Mouse (Mus musculus): ENCODE measurements around the gene 4930519P11Rik. TPM values are rescaled to one million over a fixed set of nuclear protein-coding genes. Genes with fewer than 3 reads are reported as not detected.
A peak's percentile ranks its signal among the peaks of the same experiment; 100 is the strongest.

Gene 4930519P11Rik
- total RNA-seq, 2 experiments from 2014 or later = not detected

- intact Hi-C loops (cut with DNase I) = no loop called here
- DNase-seq (ENCODE audit: low spot score in 2 of 2) = no peak
Measured at GRCm38 (mm10) chr2:154593025-154593424, 20.2 kb downstream of the 4930519P11Rik start.

GRCm38 (mm10) chr2:154591239-154591638 lies 22.0 kb downstream of the 4930519P11Rik start:
- no peak for DNase-seq (ENCODE audit: low spot score in 2 of 2)
- intact Hi-C loops (cut with DNase I) = no loop called here

- no peak for DNase-seq (ENCODE audit: low spot score in 2 of 2)
Measured at GRCm38 (mm10) chr2:154589051-154589450, 24.2 kb downstream of the 4930519P11Rik start.

GRCm38 (mm10) chr2:154586405-154586804 lies 26.8 kb downstream of the 4930519P11Rik start:
- intact Hi-C loops (cut with DNase I) = no loop called here
- peak in 1 of 2 experiments; percentile 50 for DNase-seq (ENCODE audit: low spot score in 2 of 2)

More at GRCm38 (mm10) chr2:154589051-154589450, 24.2 kb downstream of the 4930519P11Rik start:
- intact Hi-C loops (cut with DNase I) = no loop called here

- DNase-seq (ENCODE audit: low spot score in 2 of 2) = no peak
- intact Hi-C loops (cut with DNase I) = loop anchor here (2.0 kb wide), 1 partner anchor 30 kb away; no protein-coding TSS in a partner anchor
Measured at GRCm38 (mm10) chr2:154584931-154585601, 28.2 kb downstream of the 4930519P11Rik start.

- DNase-seq (ENCODE audit: low spot score in 2 of 2) = peak; percentile 92 to 94
- intact Hi-C loops (cut with DNase I) = loop anchor here (2.0 kb wide), 1 partner anchor 29 kb away; no protein-coding TSS in a partner anchor
Measured at GRCm38 (mm10) chr2:154583906-154584872, 29.0 kb downstream of the 4930519P11Rik start.

- DNase-seq (ENCODE audit: low spot score in 2 of 2) = no peak
- intact Hi-C loops (cut with DNase I) = no loop called here
Measured at GRCm38 (mm10) chr2:154581421-154581820, 31.8 kb downstream of the 4930519P11Rik start.

GRCm38 (mm10) chr2:154580586-154580985 lies 32.7 kb downstream of the 4930519P11Rik start:
- no peak for DNase-seq (ENCODE audit: low spot score in 2 of 2)
- intact Hi-C loops (cut with DNase I) = no loop called here

- DNase-seq (ENCODE audit: low spot score in 2 of 2) = no peak
- intact Hi-C loops (cut with DNase I) = no loop called here
Measured at GRCm38 (mm10) chr2:154577744-154578067, 35.5 kb downstream of the 4930519P11Rik start.

- DNase-seq (ENCODE audit: low spot score in 2 of 2) = no peak
- intact Hi-C loops (cut with DNase I) = no loop called here
Measured at GRCm38 (mm10) chr2:154576876-154577743, 36.1 kb downstream of the 4930519P11Rik start.

GRCm38 (mm10) chr2:154574271-154574670 lies 39.0 kb downstream of the 4930519P11Rik start:
- intact Hi-C loops (cut with DNase I) = no loop called here
- no peak for DNase-seq (ENCODE audit: low spot score in 2 of 2)

- no peak for DNase-seq (ENCODE audit: low spot score in 2 of 2)
- intact Hi-C loops (cut with DNase I) = no loop called here
Measured at GRCm38 (mm10) chr2:154572996-154573395, 40.2 kb downstream of the 4930519P11Rik start.

GRCm38 (mm10) chr2:154571976-154572375 lies 41.3 kb downstream of the 4930519P11Rik start:
- intact Hi-C loops (cut with DNase I) = no loop called here
- no peak for DNase-seq (ENCODE audit: low spot score in 2 of 2)

GRCm38 (mm10) chr2:154571266-154571665 lies 42.0 kb downstream of the 4930519P11Rik start:
- no peak for DNase-seq (ENCODE audit: low spot score in 2 of 2)
- intact Hi-C loops (cut with DNase I) = no loop called here

- DNase-seq (ENCODE audit: low spot score in 2 of 2) = no peak
- intact Hi-C loops (cut with DNase I) = no loop called here
Measured at GRCm38 (mm10) chr2:154570666-154571065, 42.6 kb downstream of the 4930519P11Rik start.

- intact Hi-C loops (cut with DNase I) = no loop called here
- DNase-seq (ENCODE audit: low spot score in 2 of 2) = peak; percentile 93 to 95
Measured at GRCm38 (mm10) chr2:154569836-154570286, 43.4 kb downstream of the 4930519P11Rik start, which contains the start of gene E2f1. Gene E2f1 (minus strand): TSS chr2:154569892.

- DNase-seq (ENCODE audit: low spot score in 2 of 2) = peak; percentile 55 to 66
- intact Hi-C loops (cut with DNase I) = no loop called here
Measured at GRCm38 (mm10) chr2:154569071-154569748, 44.0 kb downstream of the 4930519P11Rik start.

- no peak for DNase-seq (ENCODE audit: low spot score in 2 of 2)
- intact Hi-C loops (cut with DNase I) = no loop called here
Measured at GRCm38 (mm10) chr2:154568329-154569070, 44.7 kb downstream of the 4930519P11Rik start.
